Comparison of ENCODE assay signal across 1 mouse cellular context in the genomic region with DNA sequence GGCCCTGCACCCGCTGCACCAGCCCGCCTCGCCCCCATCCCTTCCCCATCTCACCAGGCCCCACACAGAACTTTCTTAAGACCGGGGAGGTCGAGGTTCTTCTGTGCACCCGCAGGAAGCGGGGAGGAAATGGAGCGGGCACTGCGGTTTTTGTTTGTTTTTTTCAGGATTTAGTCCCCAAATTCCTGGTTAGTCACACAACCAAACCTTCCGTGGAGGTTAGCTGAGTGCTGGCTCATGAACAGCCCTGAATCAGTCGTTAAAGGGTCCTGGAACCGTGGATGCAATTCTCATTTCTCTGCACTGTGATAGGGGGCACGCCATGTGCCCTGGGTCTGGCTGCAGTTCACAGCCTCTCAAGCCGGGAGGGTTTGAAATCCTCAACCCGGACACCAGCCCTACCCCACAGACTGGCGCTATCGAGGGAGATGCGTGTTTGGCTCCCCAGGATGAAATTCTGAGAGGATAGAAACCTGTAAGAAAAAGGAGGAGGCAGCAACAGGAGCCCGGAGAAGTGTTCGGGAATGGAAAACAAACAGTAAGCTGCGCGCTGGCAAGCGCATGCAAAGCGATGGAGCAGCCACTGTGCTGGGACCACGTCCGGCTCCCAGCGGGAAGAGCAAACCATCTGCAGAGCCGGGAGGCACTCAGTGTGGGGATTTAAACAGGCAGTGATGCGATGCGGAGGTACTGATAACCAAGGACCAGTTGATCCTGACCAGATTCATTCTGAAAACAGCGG.
TF ChIP-seq lines count a peak whose summit lies in the region.

No protein-coding gene starts in this region.

TF ChIP-seq in ES-E14, 5 proteins besides CTCF, POLR2A, EP300 and RAD21:
- TF ChIP-seq CHD2 (IDR thresholded peaks at IDR 0.05; ENCODE audit: low read depth, low read length) (no peak), ZC3H11A (IDR thresholded peaks at IDR 0.05; ENCODE audit: borderline replicate concordance, low read depth, low read length) (no peak), MAFK (IDR thresholded peaks at IDR 0.05; ENCODE audit: insufficient read depth, low read depth, low read length) (no peak), HCFC1 (IDR thresholded peaks at IDR 0.05; ENCODE audit: borderline replicate concordance, insufficient read depth, low read length) (no peak), ZNF384 (IDR thresholded peaks at IDR 0.05; ENCODE audit: low read depth, low read length) (no peak)
TF ChIP-seq in ES-E14: peak in this region for 0.
